Mouse (Mus musculus) intestine, embryonic 15.5 days (tissue): ENCODE measurements around the gene Map2. TPM values are rescaled to one million over a fixed set of nuclear protein-coding genes. Genes with fewer than 3 reads are reported as not detected.

Experiments used
- ATAC-seq: fragments of 200-750 bp; cut with Nextera tagmentation; 2 replicates; pipeline ENCODE4 v1.8.0; 2017; ENCODE audit warnings: moderate TSS enrichment, moderate library complexity
- H3K27ac ChIP-seq: fragments of 300-500 bp; sonication (generic); 2 replicates; pipeline ENCODE4 v1.5.1; 2015; ENCODE audit warnings: mild to moderate bottlenecking, inconsistent platforms
- H3K27me3 ChIP-seq: fragments of 300-500 bp; sonication (generic); replicated peaks from 2 replicates; pipeline ENCODE4 v1.6.1; 2015; ENCODE audit warnings: inconsistent platforms
- H3K36me3 ChIP-seq: fragments of 300-500 bp; sonication (generic); 2 replicates; pipeline ENCODE4 v1.6.1; 2015; ENCODE audit warnings: inconsistent platforms
- H3K4me1 ChIP-seq: fragments of 300-500 bp; sonication (generic); replicated peaks from 2 replicates; pipeline ENCODE4 v1.6.1; 2015; ENCODE audit warnings: inconsistent platforms
- H3K4me2 ChIP-seq: fragments of 300-500 bp; sonication (generic); replicated peaks from 2 replicates; pipeline ENCODE4 v1.6.1; 2015; ENCODE audit warnings: mild to moderate bottlenecking, inconsistent platforms
- H3K4me3 ChIP-seq: fragments of 300-500 bp; sonication (generic); replicated peaks from 2 replicates; pipeline ENCODE4 v1.5.1; 2015; ENCODE audit warnings: inconsistent platforms
- H3K9ac ChIP-seq: fragments of 300-500 bp; sonication (generic); 2 replicates; pipeline ENCODE4 v1.6.1; 2015; ENCODE audit warnings: inconsistent platforms
- H3K9me3 ChIP-seq: fragments of 300-500 bp; sonication (generic); 2 replicates; pipeline ENCODE4 v1.6.1; 2016; ENCODE audit warnings: inconsistent platforms
- WGBS: fragments of 180-500 bp; shearing (Covaris S2); methylation state at CpG from one replicate; pipeline ENCODE4 v1.1.7; 2015; 5-methylcytosine and 5-hydroxymethylcytosine counted together
- polyA plus RNA-seq: library from polyadenylated mRNA; unstranded; fragments of >200 nt; fragmentation: Nextera tagmentation; extraction: Ambion mirVana; gene quantifications from 2 replicates; pipeline ENCODE4 v1.2.1, GENCODE M21; 2015

Map2 gene
- polyA plus RNA-seq, 1 experiment from 2014 or later = 14.1 TPM

GRCm38 (mm10) chr1:66324951-66325350, 149.9 kb downstream of the Map2 start:
- Histone ChIP-seq H3K27ac (no peak overlapping the region), H3K4me2 (no peak overlapping the region)
- ATAC-seq = no peak

GRCm38 (mm10) chr1:66328996-66329395, 153.9 kb downstream of the Map2 start:
- Histone ChIP-seq H3K9ac (no peak overlapping the region), H3K4me2 (no peak overlapping the region), H3K9me3 (no peaks in the 10 kb centered on the region), H3K36me3 (no peaks in the 10 kb centered on the region), H3K4me3 (no peak overlapping the region), H3K27ac (no peak overlapping the region), H3K27me3 (no peaks in the 10 kb centered on the region), H3K4me1 (no peaks in the 10 kb centered on the region)
- ATAC-seq = no peak
- WGBS = 78% methylated on average over 6 of the region's 6 CpGs

More at GRCm38 (mm10) chr1:66324951-66325350, 149.9 kb downstream of the Map2 start:
- Histone ChIP-seq H3K4me3 (no peak overlapping the region), H3K27me3 (no peaks in the 10 kb centered on the region), H3K9me3 (no peaks in the 10 kb centered on the region), H3K4me1 (no peaks in the 10 kb centered on the region), H3K9ac (no peak overlapping the region), H3K36me3 (no peaks in the 10 kb centered on the region)

GRCm38 (mm10) chr1:66329534-66329933, 154.5 kb downstream of the Map2 start:
- Histone ChIP-seq H3K4me1 (no peaks in the 10 kb centered on the region), H3K4me2 (no peak overlapping the region), H3K4me3 (no peak overlapping the region), H3K27me3 (no peaks in the 10 kb centered on the region), H3K27ac (no peak overlapping the region), H3K9me3 (no peaks in the 10 kb centered on the region), H3K36me3 (no peaks in the 10 kb centered on the region), H3K9ac (no peak overlapping the region)
- ATAC-seq = no peak

GRCm38 (mm10) chr1:66335724-66336284, 160.7 kb downstream of the Map2 start:
- WGBS = 77% methylated on average over 2 of the region's 2 CpGs
- no peak for ATAC-seq

GRCm38 (mm10) chr1:66339213-66339612, 164.1 kb downstream of the Map2 start:
- 79% methylated on average over 1 of the region's 1 CpGs for WGBS

More at GRCm38 (mm10) chr1:66335724-66336284, 160.7 kb downstream of the Map2 start:
- Histone ChIP-seq H3K4me2 (no peak overlapping the region), H3K27ac (no peak overlapping the region), H3K4me3 (no peak overlapping the region), H3K4me1 (no peaks in the 10 kb centered on the region), H3K9me3 (no peaks in the 10 kb centered on the region), H3K9ac (no peak overlapping the region), H3K27me3 (no peaks in the 10 kb centered on the region), H3K36me3 (no peaks in the 10 kb centered on the region)

GRCm38 (mm10) chr1:66348404-66349165, 173.5 kb downstream of the Map2 start:
- H3K27me3 ChIP-seq = no peaks in the 10 kb centered on the region
- no peaks in the 10 kb centered on the region for H3K4me1 ChIP-seq
- no peak overlapping the region for H3K4me3 ChIP-seq
- ATAC-seq = no peak
- H3K9me3 ChIP-seq = no peaks in the 10 kb centered on the region
- no peak overlapping the region for H3K27ac ChIP-seq
- no peak overlapping the region for H3K9ac ChIP-seq
- 72% methylated on average over 8 of the region's 8 CpGs for WGBS
- no peaks in the 10 kb centered on the region for H3K36me3 ChIP-seq
- no peak overlapping the region for H3K4me2 ChIP-seq

More at GRCm38 (mm10) chr1:66339213-66339612, 164.1 kb downstream of the Map2 start:
- Histone ChIP-seq H3K27me3 (no peaks in the 10 kb centered on the region), H3K4me3 (no peak overlapping the region), H3K4me2 (no peak overlapping the region), H3K9ac (no peak overlapping the region), H3K36me3 (no peaks in the 10 kb centered on the region), H3K27ac (no peak overlapping the region), H3K4me1 (no peaks in the 10 kb centered on the region), H3K9me3 (no peaks in the 10 kb centered on the region)
- ATAC-seq = 0 out of 2 replicates have a peak, but pooled peaks have one; percentile 28

- WGBS = 82% methylated on average over 3 of the region's 3 CpGs
- no peak for ATAC-seq
- no peaks in the 10 kb centered on the region for H3K27me3 ChIP-seq
- H3K4me3 ChIP-seq = no peak overlapping the region
- H3K4me1 ChIP-seq = no peaks in the 10 kb centered on the region
- no peak overlapping the region for H3K9ac ChIP-seq
- no peaks in the 10 kb centered on the region for H3K36me3 ChIP-seq
- H3K27ac ChIP-seq = no peak overlapping the region
- H3K9me3 ChIP-seq = no peaks in the 10 kb centered on the region
- no peak overlapping the region for H3K4me2 ChIP-seq
Observed at GRCm38 (mm10) chr1:66349166-66349835, 174.2 kb downstream of the Map2 start.

- no peak overlapping the region for H3K9ac ChIP-seq
- no peak overlapping the region for H3K4me3 ChIP-seq
- H3K27ac ChIP-seq = no peak overlapping the region
- H3K4me2 ChIP-seq = no peak overlapping the region
- no peak for ATAC-seq
- no peaks in the 10 kb centered on the region for H3K27me3 ChIP-seq
- no peaks in the 10 kb centered on the region for H3K36me3 ChIP-seq
- H3K4me1 ChIP-seq = no peaks in the 10 kb centered on the region
- H3K9me3 ChIP-seq = no peaks in the 10 kb centered on the region
Observed at GRCm38 (mm10) chr1:66351366-66351765, 176.3 kb downstream of the Map2 start.

GRCm38 (mm10) chr1:66361799-66362198, 186.7 kb downstream of the Map2 start:
- no peak overlapping the region for H3K4me3 ChIP-seq
- no peak overlapping the region for H3K9ac ChIP-seq
- no peak overlapping the region for H3K4me2 ChIP-seq
- H3K36me3 ChIP-seq = no peaks in the 10 kb centered on the region
- no peaks in the 10 kb centered on the region for H3K27me3 ChIP-seq
- 86% methylated on average over 2 of the region's 2 CpGs for WGBS
- no peak overlapping the region for H3K27ac ChIP-seq
- no peak for ATAC-seq
- H3K4me1 ChIP-seq = no peaks in the 10 kb centered on the region
- H3K9me3 ChIP-seq = no peaks in the 10 kb centered on the region

GRCm38 (mm10) chr1:66363285-66363684, 188.2 kb downstream of the Map2 start:
- Histone ChIP-seq H3K9ac (no peak overlapping the region), H3K36me3 (no peaks in the 10 kb centered on the region), H3K27me3 (no peaks in the 10 kb centered on the region), H3K27ac (no peak overlapping the region), H3K4me2 (no peak overlapping the region), H3K4me3 (no peak overlapping the region), H3K4me1 (no peaks in the 10 kb centered on the region), H3K9me3 (no peaks in the 10 kb centered on the region)
- 81% methylated on average over 9 of the region's 9 CpGs for WGBS
- no peak for ATAC-seq

GRCm38 (mm10) chr1:66364386-66364785, 189.3 kb downstream of the Map2 start:
- Histone ChIP-seq H3K4me3 (no peak overlapping the region), H3K4me2 (no peak overlapping the region), H3K9ac (no peak overlapping the region), H3K36me3 (no peaks in the 10 kb centered on the region), H3K27ac (no peak overlapping the region), H3K4me1 (no peaks in the 10 kb centered on the region), H3K9me3 (no peaks in the 10 kb centered on the region), H3K27me3 (no peaks in the 10 kb centered on the region)
- 93% methylated on average over 2 of the region's 2 CpGs for WGBS
- ATAC-seq = no peak

- Histone ChIP-seq H3K27ac (no peak overlapping the region), H3K27me3 (no peaks in the 10 kb centered on the region), H3K4me2 (no peak overlapping the region), H3K9ac (no peak overlapping the region), H3K9me3 (no peaks in the 10 kb centered on the region), H3K36me3 (no peaks in the 10 kb centered on the region), H3K4me1 (no peaks in the 10 kb centered on the region), H3K4me3 (no peak overlapping the region)
- WGBS = 62% methylated on average over 4 of the region's 4 CpGs
- no peak for ATAC-seq
Observed at GRCm38 (mm10) chr1:66365600-66365999, 190.5 kb downstream of the Map2 start.
